Mouse (Mus musculus) thymus, postnatal 25 days (tissue): ENCODE measurements around the gene Fam120a.
A peak's percentile ranks its signal among the peaks of the same experiment; 100 is the strongest.

Experiments
- DNase-seq: peaks from one replicate; pipeline ENCODE4 v3.0.0; 2022

Gene Fam120a

DNA sequence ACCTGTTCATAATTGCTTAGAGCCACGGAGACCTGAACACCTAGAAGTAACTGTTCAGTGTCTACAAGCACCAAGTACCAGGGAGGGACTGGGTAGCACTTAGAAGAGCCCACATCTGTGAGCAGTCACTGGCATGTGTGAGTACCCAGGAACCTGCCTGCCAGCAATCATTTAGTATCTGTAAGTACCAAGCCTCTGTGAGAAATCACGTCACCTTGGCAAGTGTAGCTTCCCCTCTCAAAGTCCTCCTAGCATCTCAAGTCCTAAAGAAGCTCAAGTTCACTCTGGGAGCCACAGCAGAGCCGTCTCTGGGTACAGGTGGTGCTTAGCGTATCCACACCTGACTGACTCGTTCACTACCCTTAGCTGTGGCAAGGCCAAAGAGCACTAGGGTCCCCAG, 116.1 kb downstream of the Fam120a start:
- DNase-seq, result peak; percentile 16

DNA sequence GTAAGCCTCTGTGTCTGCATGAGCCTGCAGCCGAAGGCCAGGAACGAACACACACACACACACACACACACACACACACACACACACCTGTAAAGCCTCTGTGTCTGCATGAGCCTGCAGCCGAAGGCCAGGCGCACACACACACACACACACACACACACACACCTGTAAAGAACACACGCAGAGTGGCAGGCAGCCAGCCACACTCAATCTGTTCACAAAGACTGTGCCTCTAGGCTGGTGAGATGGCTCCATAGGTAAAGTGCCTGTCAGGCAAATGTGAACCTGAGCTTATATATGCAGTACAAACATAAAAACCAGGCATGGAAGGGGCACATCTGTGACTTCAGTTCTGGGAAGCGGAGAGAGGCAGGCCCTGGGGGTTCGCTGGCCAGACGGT, 117.0 kb downstream of the Fam120a start:
- peak; percentile 21 for DNase-seq

DNA sequence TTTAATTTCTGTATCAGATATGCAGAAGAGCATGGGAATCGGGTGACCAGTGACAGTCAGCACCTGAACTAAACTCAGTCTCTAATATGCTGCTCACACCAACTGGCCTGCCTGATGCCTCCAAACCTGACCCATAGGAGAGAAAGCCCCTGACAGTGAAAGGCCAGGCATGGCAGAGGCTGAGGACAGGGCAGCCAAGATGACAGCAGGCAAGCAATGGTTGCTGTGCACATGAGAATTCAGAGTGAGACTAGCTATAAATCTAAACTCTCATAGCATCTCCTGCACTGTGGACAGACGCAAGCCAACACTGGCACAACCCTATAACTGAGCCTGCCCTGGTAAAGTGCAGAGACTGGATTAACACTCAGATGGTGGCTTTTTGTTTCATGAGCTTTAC, 117.5 kb downstream of the Fam120a start:
- DNase-seq, result peak; percentile 7

DNA sequence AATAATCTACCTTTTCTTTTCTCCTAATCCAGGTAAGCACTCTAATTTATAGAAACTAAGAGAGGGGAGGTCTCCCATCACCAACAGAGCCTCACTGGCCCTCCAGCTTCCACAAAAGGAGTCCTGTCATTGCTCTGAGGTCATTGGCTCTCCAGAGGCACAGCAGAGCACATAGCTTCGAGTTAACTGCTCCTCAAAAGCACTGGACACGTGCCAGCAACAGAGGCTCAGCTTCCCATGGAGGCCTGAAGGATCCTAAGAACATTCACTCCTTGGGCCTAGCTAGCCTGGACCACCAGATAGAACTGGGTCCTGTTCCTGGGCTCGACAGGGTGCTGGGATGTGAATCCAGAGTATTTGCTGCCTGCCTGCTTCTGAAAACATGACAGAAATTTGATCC, 118.7 kb downstream of the Fam120a start:
- DNase-seq, result peak; percentile 16

DNA sequence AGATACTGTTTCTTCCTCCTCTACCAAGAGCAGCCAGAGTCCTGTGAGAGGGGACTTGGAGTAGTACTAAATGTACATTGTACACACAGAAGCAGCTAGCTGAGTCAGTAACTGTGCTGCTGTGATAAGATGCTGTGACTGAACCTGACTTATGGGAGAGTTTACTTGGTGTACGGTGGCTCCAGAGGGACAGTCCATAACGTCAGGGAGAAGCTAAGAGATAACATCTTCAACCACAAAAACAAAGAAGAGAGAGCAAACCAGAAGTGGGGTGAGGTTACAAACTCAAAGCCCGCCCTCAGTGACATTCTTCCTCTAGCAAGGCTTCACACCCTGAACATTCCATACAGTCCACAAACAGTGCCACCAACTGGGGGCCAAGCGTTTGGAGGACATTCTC, 122.5 kb downstream of the Fam120a start:
- DNase-seq, result peak; percentile 55

DNA sequence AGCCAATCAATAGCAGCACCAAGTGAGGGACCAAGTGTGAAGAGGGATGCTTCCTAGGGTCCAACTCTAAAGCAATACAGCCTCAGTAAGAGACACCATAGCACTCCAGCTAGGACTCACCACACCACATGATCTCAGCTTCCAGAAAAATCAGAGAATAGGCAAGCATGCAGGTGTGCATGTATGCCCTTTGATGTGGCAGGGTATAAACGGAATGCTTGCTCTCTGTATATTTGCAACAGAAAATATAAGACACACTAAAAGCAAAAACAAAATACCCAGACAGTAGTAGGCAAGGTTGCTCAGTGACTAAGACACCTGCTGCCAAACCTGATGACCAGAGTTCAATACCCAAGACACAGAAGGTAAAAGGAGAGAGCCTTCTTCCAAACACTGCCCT, 124.3 kb downstream of the Fam120a start:
- DNase-seq, result peak; percentile 64

DNA sequence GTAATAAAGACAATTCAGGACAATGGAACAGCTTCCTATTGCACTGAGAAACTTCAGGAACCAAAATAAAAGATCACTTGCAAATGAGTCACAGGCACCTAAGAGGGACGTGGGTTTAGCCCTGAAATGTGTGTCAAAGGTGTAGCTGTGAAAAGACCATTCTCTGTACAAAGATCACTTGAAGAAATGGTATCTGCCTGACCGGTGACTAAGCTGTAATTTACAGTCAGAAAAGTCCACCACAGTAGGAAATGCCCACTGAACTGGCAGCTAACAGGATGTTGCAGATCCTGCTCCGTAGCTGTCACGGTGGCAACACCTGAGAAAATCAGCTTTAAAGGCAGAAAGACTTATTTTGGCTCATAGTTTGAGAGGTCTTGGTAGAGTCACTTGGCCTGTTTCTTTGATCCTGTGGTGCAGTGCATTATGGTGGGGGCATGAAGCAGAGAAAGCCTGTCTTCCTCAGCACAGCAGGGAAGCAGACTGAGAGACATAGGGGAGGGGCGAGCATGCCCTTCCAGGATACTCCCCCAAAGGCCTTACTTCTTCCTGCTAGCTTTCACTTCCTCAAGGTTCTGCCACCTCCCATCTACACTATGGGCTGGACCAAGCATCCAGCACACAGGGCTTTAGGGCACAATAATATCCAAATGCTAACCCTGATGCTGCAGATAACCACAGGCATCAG, 125.8 kb downstream of the Fam120a start:
- peak; percentile 44 for DNase-seq

DNA sequence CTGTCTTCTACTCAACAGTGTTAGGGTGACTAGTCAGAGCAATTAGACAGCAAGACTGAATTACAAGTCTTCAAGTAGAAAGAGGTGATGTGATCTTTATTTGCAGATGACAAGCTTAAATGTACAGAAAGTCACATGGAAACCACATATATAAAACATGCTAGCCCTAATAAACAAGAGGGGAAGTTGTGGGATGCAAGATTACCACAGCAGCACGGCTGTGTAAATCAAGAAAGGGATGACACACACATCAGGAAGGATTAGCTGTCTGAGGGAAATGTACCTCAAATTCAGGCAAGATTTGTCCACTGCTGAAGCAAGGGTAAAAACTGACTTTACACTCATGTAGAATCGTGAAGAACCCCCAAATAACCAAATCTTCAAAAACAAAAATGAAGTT, 129.5 kb downstream of the Fam120a start:
- no peak for DNase-seq

DNA sequence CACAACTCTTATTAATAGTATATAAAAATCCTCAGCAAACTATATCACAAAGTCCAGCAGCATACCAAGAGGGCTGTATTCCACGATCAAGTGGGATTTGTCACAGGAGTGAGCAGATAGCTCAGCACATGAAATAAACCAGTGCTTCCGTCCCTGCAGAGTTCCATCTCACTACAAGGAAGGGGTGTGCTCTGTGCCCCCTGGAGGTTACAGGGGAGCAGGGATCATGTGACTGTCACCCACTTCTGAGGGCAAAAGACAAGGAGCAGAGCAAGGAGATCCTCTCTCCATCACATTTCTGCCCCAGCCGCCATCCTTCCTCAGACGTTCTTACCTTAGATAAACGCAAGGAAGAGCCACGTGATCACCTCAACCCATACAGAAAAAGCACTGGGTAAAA, 130.3 kb downstream of the Fam120a start:
- peak; percentile 56 for DNase-seq

DNA sequence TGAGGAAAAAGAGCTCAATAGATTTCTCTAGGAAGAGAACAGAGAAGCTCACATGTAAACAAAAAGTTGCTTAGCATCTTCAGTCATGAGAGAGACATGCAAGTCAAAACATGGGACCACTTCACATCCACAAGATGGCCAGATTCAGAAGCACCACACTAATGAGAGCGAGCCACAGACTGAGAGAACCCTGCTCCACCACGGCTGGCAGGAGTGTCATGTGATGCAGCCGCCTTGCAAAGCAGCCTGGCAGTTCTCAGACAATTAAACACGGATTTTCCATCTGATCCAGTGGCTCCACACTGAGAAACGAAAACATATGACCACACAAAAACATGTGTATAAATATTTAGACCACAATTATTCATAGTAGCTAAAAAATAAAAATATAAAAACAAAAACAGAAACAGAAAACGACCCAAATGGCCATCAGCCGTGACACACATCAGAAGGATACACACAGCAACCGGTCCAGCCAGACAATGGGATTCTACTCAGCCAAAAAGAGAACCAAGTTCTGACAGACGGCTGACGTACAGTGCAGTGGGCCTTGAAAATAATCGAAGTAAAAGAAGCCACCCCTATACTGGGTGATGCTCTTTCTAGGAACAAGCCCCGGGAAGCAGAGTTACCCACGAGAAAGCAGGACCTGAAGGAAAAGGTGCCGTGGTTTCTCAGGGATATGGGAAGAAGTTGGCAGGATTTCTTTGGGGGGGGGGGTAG, 137.1 kb downstream of the Fam120a start:
- no peak for DNase-seq

DNA sequence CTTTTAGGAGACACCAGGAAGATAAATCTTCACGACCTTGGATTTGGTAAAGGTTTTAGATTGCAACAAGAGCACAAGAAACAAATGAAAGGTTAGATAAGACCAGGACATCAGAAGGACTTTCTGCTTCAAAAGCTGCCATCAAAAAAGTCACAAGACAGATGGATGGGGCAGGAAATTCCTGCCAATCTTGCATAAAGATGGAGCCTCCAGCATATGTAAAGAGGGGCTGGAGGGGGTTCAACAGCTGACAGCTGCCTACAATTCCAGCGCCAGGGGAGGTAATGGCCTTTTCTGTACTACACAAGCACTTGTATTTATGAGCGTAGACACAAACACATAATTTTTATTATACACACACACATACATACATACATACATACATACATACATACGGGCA, 138.0 kb downstream of the Fam120a start:
- DNase-seq, result no peak
